Mouse (Mus musculus) C2C12 (cell line): ENCODE measurements around the gene E4f1. TPM values are rescaled to one million over a fixed set of nuclear protein-coding genes. Genes with fewer than 3 reads are reported as not detected.

ENCODE experiments used
- H3K27me3 ChIP-seq: one replicate; pipeline ENCODE4 v1.6.1; 2011; ENCODE audit not compliant: control insufficient read depth, insufficient read depth, insufficient read length
- H3K36me3 ChIP-seq: one replicate; pipeline ENCODE4 v1.6.1; 2011; ENCODE audit not compliant: control insufficient read depth, insufficient read depth
- H3K4me3 ChIP-seq: one replicate; pipeline ENCODE4 v1.5.1; 2011; ENCODE audit warnings: mild to moderate bottlenecking, control low read depth; ENCODE audit not compliant: poor library complexity, insufficient read depth, severe bottlenecking
- H3K79me2 ChIP-seq: one replicate; pipeline ENCODE4 v1.6.1; 2011; ENCODE audit not compliant: control insufficient read depth, insufficient read depth
- H3K79me3 ChIP-seq: one replicate; pipeline ENCODE4 v1.6.1; 2011; ENCODE audit warnings: low read depth, control low read depth
- H3ac ChIP-seq: one replicate; pipeline ENCODE3; 2011; ENCODE audit warnings: low read depth; ENCODE audit not compliant: control insufficient read depth, insufficient read length
- CEBPB ChIP-seq: IDR thresholded peaks from one replicate; pipeline ENCODE4 v1.6.1; 2011; ENCODE audit warnings: low read depth, mild to moderate bottlenecking, control low read depth, moderate library complexity
- CTCF ChIP-seq: IDR thresholded peaks from one replicate; pipeline ENCODE4 v1.5.1; 2011; ENCODE audit not compliant: control insufficient read depth, insufficient read depth, insufficient read length
- FOSL1 ChIP-seq: IDR thresholded peaks from one replicate; pipeline ENCODE4 v1.8.0; 2011; ENCODE audit warnings: mild to moderate bottlenecking, low read length; ENCODE audit not compliant: poor library complexity, insufficient read depth, severe bottlenecking
- MAX ChIP-seq: IDR thresholded peaks from one replicate; pipeline ENCODE4 v1.6.1; 2011; ENCODE audit warnings: mild to moderate bottlenecking, control low read depth
- MYOD1 ChIP-seq: IDR thresholded peaks from one replicate; pipeline ENCODE4 v1.6.1; 2011; ENCODE audit warnings: low read depth; ENCODE audit not compliant: control insufficient read depth, insufficient read length
- MYOG ChIP-seq: IDR thresholded peaks from one replicate; pipeline ENCODE4 v1.6.1; 2011; ENCODE audit not compliant: control insufficient read depth, insufficient read length; ENCODE audit errors: extremely low read depth
- USF1 ChIP-seq: IDR thresholded peaks from one replicate; pipeline ENCODE4 v1.6.1; 2011; ENCODE audit warnings: low read depth, mild to moderate bottlenecking, control low read depth, moderate library complexity
- polyA plus RNA-seq: library from polyadenylated mRNA; unstranded; fragments of >200 nt; fragmentation: generic; extraction: Trizol; gene quantifications from one replicate; pipeline ENCODE4 v1.2.1, GENCODE M21; 2012; ENCODE audit warnings: missing spikeins

The E4f1 gene
- polyA plus RNA-seq, 1 experiment = 13.1 TPM

GRCm38 (mm10) chr17:24478663-24479380 is 8.7 kb upstream of the E4f1 start, which contains the start of gene Mlst8:
Mlst8 (minus strand) TSS chr17:24479078.
- no peaks in the 10 kb centered on the region for H3K27me3 ChIP-seq
- peaks cover 31% of the 10 kb centered on the region for H3K36me3 ChIP-seq
- H3K79me3 ChIP-seq = peaks cover 3% of the 10 kb centered on the region
- no peak for TF ChIP-seq MYOD1
- TF ChIP-seq FOSL1 = no peak
- no peak for TF ChIP-seq MYOG
- TF ChIP-seq MAX = no peak
- no peak for TF ChIP-seq USF1
- TF ChIP-seq CEBPB = no peak
- TF ChIP-seq CTCF = peak; percentile 91
- H3ac ChIP-seq = peak within 1 kb of the TSS; percentile 96
- peaks cover 13% of the 10 kb centered on the region for H3K79me2 ChIP-seq
- H3K4me3 ChIP-seq = peak within 1 kb of the TSS; percentile 49

GRCm38 (mm10) chr17:24477985-24478600 is 8.0 kb upstream of the E4f1 start:
- H3K79me3 ChIP-seq = peaks cover 3% of the 10 kb centered on the region
- H3K4me3 ChIP-seq = peak overlapping the region; percentile 49
- peak overlapping the region; percentile 43 for H3ac ChIP-seq
- peaks cover 38% of the 10 kb centered on the region for H3K36me3 ChIP-seq
- no peak for TF ChIP-seq FOSL1
- TF ChIP-seq MYOG = no peak
- TF ChIP-seq CEBPB = no peak
- TF ChIP-seq USF1 = no peak
- no peak for TF ChIP-seq CTCF
- no peak for TF ChIP-seq MAX
- no peak for TF ChIP-seq MYOD1
- no peaks in the 10 kb centered on the region for H3K27me3 ChIP-seq
- peaks cover 13% of the 10 kb centered on the region for H3K79me2 ChIP-seq

GRCm38 (mm10) chr17:24477053-24477984 is 7.2 kb upstream of the E4f1 start:
- peaks cover 19% of the 10 kb centered on the region for H3K79me2 ChIP-seq
- no peak for TF ChIP-seq CTCF
- no peak for TF ChIP-seq MYOG
- TF ChIP-seq CEBPB = no peak
- no peak for TF ChIP-seq MAX
- no peak for TF ChIP-seq FOSL1
- TF ChIP-seq USF1 = no peak
- no peak for TF ChIP-seq MYOD1

GRCm38 (mm10) chr17:24476022-24476776 is 6.1 kb upstream of the E4f1 start:
- Histone ChIP-seq H3K79me3 (peaks cover 16% of the 10 kb centered on the region), H3K4me3 (no peak overlapping the region), H3K27me3 (no peaks in the 10 kb centered on the region), H3K36me3 (peaks cover 47% of the 10 kb centered on the region), H3ac (no peak overlapping the region), H3K79me2 (peaks cover 30% of the 10 kb centered on the region)
- no peak for TF ChIP-seq USF1
- no peak for TF ChIP-seq CEBPB
- no peak for TF ChIP-seq MYOG
- TF ChIP-seq MYOD1 = no peak
- TF ChIP-seq CTCF = no peak
- no peak for TF ChIP-seq MAX

More at GRCm38 (mm10) chr17:24477053-24477984, 7.2 kb upstream of the E4f1 start:
- Histone ChIP-seq H3K27me3 (no peaks in the 10 kb centered on the region), H3K36me3 (peaks cover 43% of the 10 kb centered on the region), H3K79me3 (peaks cover 7% of the 10 kb centered on the region), H3K4me3 (no peak overlapping the region), H3ac (no peak overlapping the region)

GRCm38 (mm10) chr17:24475586-24475985 is 5.5 kb upstream of the E4f1 start:
- H3K36me3 ChIP-seq = peaks cover 47% of the 10 kb centered on the region
- peaks cover 20% of the 10 kb centered on the region for H3K79me3 ChIP-seq
- no peak overlapping the region for H3ac ChIP-seq
- H3K4me3 ChIP-seq = no peak overlapping the region
- TF ChIP-seq MYOG (no peak), MYOD1 (no peak), FOSL1 (no peak), CEBPB (no peak)
- H3K27me3 ChIP-seq = no peaks in the 10 kb centered on the region
- peaks cover 36% of the 10 kb centered on the region for H3K79me2 ChIP-seq
